Mouse (Mus musculus) bone marrow macrophage, adult 2 months (primary cell): Measurements from ENCODE around the gene Abl2.

Source experiments
- CTCF ChIP-seq: IDR thresholded peaks from 2 replicates; pipeline ENCODE4 v1.5.1; 2012; ENCODE audit warnings: low read depth, mild to moderate bottlenecking, low read length, moderate library complexity
- POLR2A ChIP-seq: IDR thresholded peaks from 2 replicates; pipeline ENCODE4 v1.6.1; 2012; ENCODE audit warnings: mild to moderate bottlenecking, low read depth, low read length, borderline replicate concordance

GRCm38 (mm10) chr1:156659906-156660659, 101.5 kb downstream of the Abl2 start:
- TF ChIP-seq CTCF (no peak), POLR2A (no peak)
